Mouse (Mus musculus) liver, embryonic 14.5 days (tissue): ENCODE data around the gene Kctd7. TPM values are rescaled to one million over a fixed set of nuclear protein-coding genes. Genes with fewer than 3 reads are reported as not detected.

Source experiments
- ATAC-seq: fragments of 200-750 bp; cut with Nextera tagmentation; 2 replicates; pipeline ENCODE4 v1.8.0; 2017; ENCODE audit warnings: moderate number of reproducible peaks, mild to moderate bottlenecking, moderate library complexity; ENCODE audit not compliant: insufficient read depth
- DNase-seq, 3 experiments: peaks; one replicate each; pipeline ENCODE4 v3.0.0-alpha.2; 2012 to 2013; ENCODE audit warnings: low read depth in 3 of 3, low spot score in 3 of 3
- H3K27ac ChIP-seq: fragments of 300-500 bp; sonication (generic); 2 replicates; pipeline ENCODE4 v1.5.1; 2014; ENCODE audit warnings: moderate library complexity, mild to moderate bottlenecking, control low read depth, inconsistent platforms
- H3K27me3 ChIP-seq: fragments of 300-500 bp; sonication (generic); 2 replicates; pipeline ENCODE4 v1.6.1; 2014; ENCODE audit warnings: mild to moderate bottlenecking, low read length, moderate library complexity; ENCODE audit not compliant: control insufficient read depth, insufficient read depth
- H3K36me3 ChIP-seq: fragments of 300-500 bp; sonication (generic); replicated peaks from 2 replicates; pipeline ENCODE4 v1.6.1; 2014; ENCODE audit warnings: low read depth; ENCODE audit not compliant: control insufficient read depth, insufficient read depth
- H3K4me1 ChIP-seq, 2 experiments: fragments of 200-500 bp in 1 of 2; fragments of 300-500 bp in 1 of 2; sonication (generic) in 1 of 2; replicated peaks; 2 replicates each; pipeline ENCODE4 v1.6.1; 2012 to 2014; ENCODE audit warnings: antibody characterized with exemption in 1 of 2, inconsistent platforms in 1 of 2, low read length in 1 of 2; ENCODE audit not compliant: control insufficient read depth in 2 of 2, insufficient read depth in 2 of 2
- H3K4me2 ChIP-seq: fragments of 300-500 bp; sonication (generic); 2 replicates; pipeline ENCODE4 v1.6.1; 2014; ENCODE audit warnings: low read depth, mild to moderate bottlenecking, control low read depth, moderate library complexity
- H3K4me3 ChIP-seq, 2 experiments: fragments of 200-500 bp in 1 of 2; fragments of 300-500 bp in 1 of 2; sonication (generic) in 1 of 2; 2 replicates each; pipeline ENCODE4 v1.5.1; 2012 to 2014; ENCODE audit warnings: low read depth in 2 of 2, low read length in 2 of 2, mild to moderate bottlenecking in 2 of 2, control low read depth in 1 of 2, inconsistent platforms in 1 of 2, moderate library complexity in 1 of 2; ENCODE audit not compliant: insufficient read depth in 1 of 2
- H3K9ac ChIP-seq: fragments of 300-500 bp; sonication (generic); replicated peaks from 2 replicates; pipeline ENCODE4 v1.6.1; 2014; ENCODE audit warnings: mild to moderate bottlenecking, control low read depth, moderate library complexity
- H3K9me3 ChIP-seq: fragments of 300-500 bp; sonication (generic); 2 replicates; pipeline ENCODE4 v1.6.1; 2016; ENCODE audit warnings: low read length, mixed read lengths; ENCODE audit not compliant: control insufficient read depth
- CTCF ChIP-seq: IDR thresholded peaks from 2 replicates; pipeline ENCODE4 v1.5.1; 2016; ENCODE audit warnings: antibody characterized with exemption, low read depth, control low read depth
- EP300 ChIP-seq: IDR thresholded peaks from 2 replicates; pipeline ENCODE4 v1.6.1; 2016; ENCODE audit warnings: antibody characterized with exemption, low read depth
- WGBS: fragments of 180-500 bp; shearing (Covaris S2); extraction: QIAGEN DNeasy Blood & Tissue Kit; methylation state at CpG from one replicate; pipeline ENCODE4 v1.1.7; 2014; ENCODE audit not compliant: insufficient replicate concordance; 5-methylcytosine and 5-hydroxymethylcytosine counted together
- polyA plus RNA-seq, 2 experiments: library from polyadenylated mRNA; depleted of rRNA in 1 of 2; stranded (reverse) in 1 of 2; unstranded in 1 of 2; fragments of >200 nt; fragmentation: Nextera tagmentation in 1 of 2; extraction: Ambion mirVana in 1 of 2; gene quantifications; 2 replicates each; pipeline versions ENCODE4 v1.2.1 to v1.2.3; 2012 to 2014

Kctd7 gene
- polyA plus RNA-seq, 2 experiments, result 3.6 to 3.8 TPM

DNA sequence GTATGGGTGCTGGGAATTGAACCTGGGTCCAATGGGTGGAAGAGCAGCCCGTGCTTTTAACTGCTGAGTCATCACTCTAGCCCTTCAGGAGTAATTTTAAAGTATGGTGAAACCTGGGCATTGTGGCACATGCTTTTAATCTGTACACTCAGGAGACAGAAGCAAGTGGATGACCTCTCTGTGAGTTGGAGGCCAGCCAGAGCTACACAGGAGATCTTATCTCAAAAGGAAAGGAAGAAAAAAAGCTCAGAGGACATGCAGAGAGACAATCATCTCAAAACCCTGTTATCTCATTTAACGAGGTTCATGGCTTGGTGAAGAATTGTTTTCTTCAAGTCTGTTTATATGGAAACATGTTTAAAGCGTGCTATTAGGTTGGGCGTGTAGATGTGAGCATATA lies 59.3 kb downstream of the Kctd7 start:
- ATAC-seq (no peak), DNase-seq (no peak)
- Histone ChIP-seq H3K9ac (no peak overlapping the region), H3K4me1 (peaks cover 0 to 7% of the 10 kb centered on the region in 2 experiments; a peak in 2 of 4 replicates), H3K4me2 (no peak overlapping the region), H3K4me3 (no peak overlapping the region), H3K36me3 (peaks cover 49% of the 10 kb centered on the region), H3K27me3 (no peaks in the 10 kb centered on the region), H3K9me3 (no peaks in the 10 kb centered on the region), H3K27ac (no peak overlapping the region)
- no peak for TF ChIP-seq CTCF
- TF ChIP-seq EP300, result no peak
- 63% methylated on average over 4 of the region's 4 CpGs for WGBS

DNA sequence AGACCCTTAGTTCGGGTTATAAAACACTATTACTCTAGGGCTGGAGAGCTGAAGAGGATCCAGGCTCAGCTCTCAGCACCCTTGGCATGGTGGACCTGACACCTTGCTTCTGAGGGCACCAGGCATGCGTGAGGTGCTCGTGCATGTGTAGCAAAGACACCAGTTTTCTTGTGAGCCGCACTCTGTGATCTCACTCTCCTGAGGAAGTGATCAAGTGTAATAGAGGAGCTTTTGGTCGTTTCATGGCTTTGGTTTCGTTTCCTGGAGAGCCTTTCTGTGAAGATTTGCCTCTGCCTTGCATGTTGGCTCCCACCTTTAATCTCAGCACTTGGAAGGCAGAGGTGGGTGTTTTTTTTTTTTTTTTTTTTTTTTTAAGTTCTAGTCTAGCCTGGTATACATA lies 59.9 kb downstream of the Kctd7 start:
- Histone ChIP-seq H3K4me1 (peaks cover 0 to 7% of the 10 kb centered on the region in 2 experiments; a peak in 2 of 4 replicates), H3K9me3 (no peaks in the 10 kb centered on the region), H3K9ac (no peak overlapping the region), H3K36me3 (peaks cover 53% of the 10 kb centered on the region), H3K27ac (no peak overlapping the region), H3K4me3 (no peak overlapping the region), H3K4me2 (no peak overlapping the region), H3K27me3 (no peaks in the 10 kb centered on the region)
- TF ChIP-seq CTCF (no peak), EP300 (no peak)
- DNase-seq, result no peak
- WGBS, result 76% methylated on average over 6 of the region's 6 CpGs
- no peak for ATAC-seq

Other genes starting within 250 kb of the Kctd7 start
- 0.43 and 0.70 TPM in 2 replicates for gene Zbed5, start 249.1 kb upstream of the Kctd7 start, polyA plus RNA-seq (2012; rRNA removed)
- 0.67 and 1.4 TPM in 2 replicates for gene Zbed5, start 249.1 kb upstream of the Kctd7 start, polyA plus RNA-seq (2014; fragmentation: Nextera tagmentation; extraction: Ambion mirVana)
- 0.05 and 0.10 TPM in 2 replicates for gene Phkg1, start 246.3 kb upstream of the Kctd7 start, polyA plus RNA-seq (2012; rRNA removed)
- 0.10 and 0.18 TPM in 2 replicates for gene Phkg1, start 246.3 kb upstream of the Kctd7 start, polyA plus RNA-seq (2014; fragmentation: Nextera tagmentation; extraction: Ambion mirVana)
- 0.26 and 0.61 TPM in 2 replicates for gene Nupr1l, start 236.3 kb upstream of the Kctd7 start, polyA plus RNA-seq (2012; rRNA removed)
- 0.71 and 0.72 TPM in 2 replicates for gene Nupr1l, start 236.3 kb upstream of the Kctd7 start, polyA plus RNA-seq (2014; fragmentation: Nextera tagmentation; extraction: Ambion mirVana)
- 16.5 and 16.6 TPM in 2 replicates for gene Vkorc1l1, start 202.9 kb upstream of the Kctd7 start, polyA plus RNA-seq (2012; rRNA removed)
- gene Vkorc1l1, start 202.9 kb upstream of the Kctd7 start, polyA plus RNA-seq (2014; fragmentation: Nextera tagmentation; extraction: Ambion mirVana), result 16.2 and 17.5 TPM in 2 replicates
- 15.5 and 18.7 TPM in 2 replicates for gene Gusb, start 141.8 kb upstream of the Kctd7 start, polyA plus RNA-seq (2012; rRNA removed)
- 37.7 and 37.9 TPM in 2 replicates for gene Gusb, start 141.8 kb upstream of the Kctd7 start, polyA plus RNA-seq (2014; fragmentation: Nextera tagmentation; extraction: Ambion mirVana)
- 26.1 and 30.4 TPM in 2 replicates for gene Asl, start 115.6 kb upstream of the Kctd7 start, polyA plus RNA-seq (2012; rRNA removed)
- 39.8 and 47.3 TPM in 2 replicates for gene Asl, start 115.6 kb upstream of the Kctd7 start, polyA plus RNA-seq (2014; fragmentation: Nextera tagmentation; extraction: Ambion mirVana)
- 8.6 and 15.8 TPM in 2 replicates for gene Crcp, start 115.6 kb upstream of the Kctd7 start, polyA plus RNA-seq (2012; rRNA removed)
- 14.7 and 16.1 TPM in 2 replicates for gene Crcp, start 115.6 kb upstream of the Kctd7 start, polyA plus RNA-seq (2014; fragmentation: Nextera tagmentation; extraction: Ambion mirVana)
- 8.4 and 10.0 TPM in 2 replicates for gene Tpst1, start 71.5 kb upstream of the Kctd7 start, polyA plus RNA-seq (2012; rRNA removed)
- 22.3 and 22.8 TPM in 2 replicates for gene Tpst1, start 71.5 kb upstream of the Kctd7 start, polyA plus RNA-seq (2014; fragmentation: Nextera tagmentation; extraction: Ambion mirVana)
- gene Rabgef1, start 26.9 kb downstream of the Kctd7 start, polyA plus RNA-seq (2012; rRNA removed), result 9.9 and 13.7 TPM in 2 replicates
- 19.7 and 23.9 TPM in 2 replicates for gene Rabgef1, start 26.9 kb downstream of the Kctd7 start, polyA plus RNA-seq (2014; fragmentation: Nextera tagmentation; extraction: Ambion mirVana)
- 12.5 and 14.1 TPM in 2 replicates for gene Tmem248, start 72.2 kb downstream of the Kctd7 start, polyA plus RNA-seq (2012; rRNA removed)
- gene Tmem248, start 72.2 kb downstream of the Kctd7 start, polyA plus RNA-seq (2014; fragmentation: Nextera tagmentation; extraction: Ambion mirVana), result 25.4 and 26.6 TPM in 2 replicates
- 17.9 and 35.8 TPM in 2 replicates for gene Sbds, start 110.7 kb downstream of the Kctd7 start, polyA plus RNA-seq (2012; rRNA removed)
- gene Sbds, start 110.7 kb downstream of the Kctd7 start, polyA plus RNA-seq (2014; fragmentation: Nextera tagmentation; extraction: Ambion mirVana), result 38.1 and 40.1 TPM in 2 replicates
- 5.1 and 6.8 TPM in 2 replicates for gene Tyw1, start 110.8 kb downstream of the Kctd7 start, polyA plus RNA-seq (2012; rRNA removed)
- gene Tyw1, start 110.8 kb downstream of the Kctd7 start, polyA plus RNA-seq (2014; fragmentation: Nextera tagmentation; extraction: Ambion mirVana), result 12.1 and 13.5 TPM in 2 replicates
- not detected in 2 replicates for gene Caln1, start 224.6 kb downstream of the Kctd7 start, polyA plus RNA-seq (2012; rRNA removed)
- not detected in 2 replicates for gene Caln1, start 224.6 kb downstream of the Kctd7 start, polyA plus RNA-seq (2014; fragmentation: Nextera tagmentation; extraction: Ambion mirVana)
- gene A330070K13Rik, start 239.8 kb downstream of the Kctd7 start, polyA plus RNA-seq (2012; rRNA removed), result not detected in 2 replicates
- not detected in 2 replicates for gene A330070K13Rik, start 239.8 kb downstream of the Kctd7 start, polyA plus RNA-seq (2014; fragmentation: Nextera tagmentation; extraction: Ambion mirVana)